Mouse (Mus musculus) right cerebral cortex, postnatal 14 days (tissue): Measurements from ENCODE around the gene Tns2.

Source experiments
- DNase-seq: peaks from one replicate; pipeline ENCODE4 v3.0.0; 2022

Gene Tns2

GRCm38 (mm10) chr15:102092222-102092621, 8.0 kb upstream of the Tns2 start:
- no peak for DNase-seq

GRCm38 (mm10) chr15:102094157-102094556, 6.1 kb upstream of the Tns2 start:
- no peak for DNase-seq

GRCm38 (mm10) chr15:102094988-102095387, 5.2 kb upstream of the Tns2 start:
- DNase-seq = no peak

- no peak for DNase-seq
Observed at GRCm38 (mm10) chr15:102097147-102097915, 2.9 kb upstream of the Tns2 start.

- DNase-seq = no peak
Observed at GRCm38 (mm10) chr15:102097991-102098555, 2.1 kb upstream of the Tns2 start.

GRCm38 (mm10) chr15:102099260-102099659, 953 bp upstream of the Tns2 start:
- no peak for DNase-seq

- DNase-seq = no peak
Observed at GRCm38 (mm10) chr15:102099771-102100160, 447 bp upstream of the Tns2 start.

GRCm38 (mm10) chr15:102100996-102101671, 921 bp downstream of the Tns2 start:
- DNase-seq = no peak

- no peak for DNase-seq
Observed at GRCm38 (mm10) chr15:102101672-102102541, 1.7 kb downstream of the Tns2 start.

GRCm38 (mm10) chr15:102102548-102103121, 2.4 kb downstream of the Tns2 start:
- no peak for DNase-seq

- no peak for DNase-seq
Observed at GRCm38 (mm10) chr15:102103371-102103946, 3.2 kb downstream of the Tns2 start.

- no peak for DNase-seq
Observed at GRCm38 (mm10) chr15:102103947-102104555, 3.8 kb downstream of the Tns2 start.

GRCm38 (mm10) chr15:102105360-102105759, 5.1 kb downstream of the Tns2 start:
- DNase-seq = no peak

- DNase-seq = no peak
Observed at GRCm38 (mm10) chr15:102105764-102106730, 5.8 kb downstream of the Tns2 start.

- no peak for DNase-seq
Observed at GRCm38 (mm10) chr15:102106754-102107456, 6.7 kb downstream of the Tns2 start.

- DNase-seq = peak; percentile 80
Observed at GRCm38 (mm10) chr15:102107689-102108573, 7.7 kb downstream of the Tns2 start.

GRCm38 (mm10) chr15:102108651-102109525, 8.7 kb downstream of the Tns2 start:
- peak; percentile 77 for DNase-seq

GRCm38 (mm10) chr15:102110271-102110670, 10.1 kb downstream of the Tns2 start:
- DNase-seq = no peak
